Mouse (Mus musculus) frontal cortex, adult (tissue): ENCODE measurements around the gene Atp6v1g3.

ENCODE experiments used
- ATAC-seq: cut with Nextera tagmentation; 2 replicates; pipeline ENCODE4 v1.9.2; 2017; ENCODE audit warnings: mild to moderate bottlenecking, moderate library complexity, mixed read lengths; ENCODE audit not compliant: low TSS enrichment

Atp6v1g3 gene

DNA sequence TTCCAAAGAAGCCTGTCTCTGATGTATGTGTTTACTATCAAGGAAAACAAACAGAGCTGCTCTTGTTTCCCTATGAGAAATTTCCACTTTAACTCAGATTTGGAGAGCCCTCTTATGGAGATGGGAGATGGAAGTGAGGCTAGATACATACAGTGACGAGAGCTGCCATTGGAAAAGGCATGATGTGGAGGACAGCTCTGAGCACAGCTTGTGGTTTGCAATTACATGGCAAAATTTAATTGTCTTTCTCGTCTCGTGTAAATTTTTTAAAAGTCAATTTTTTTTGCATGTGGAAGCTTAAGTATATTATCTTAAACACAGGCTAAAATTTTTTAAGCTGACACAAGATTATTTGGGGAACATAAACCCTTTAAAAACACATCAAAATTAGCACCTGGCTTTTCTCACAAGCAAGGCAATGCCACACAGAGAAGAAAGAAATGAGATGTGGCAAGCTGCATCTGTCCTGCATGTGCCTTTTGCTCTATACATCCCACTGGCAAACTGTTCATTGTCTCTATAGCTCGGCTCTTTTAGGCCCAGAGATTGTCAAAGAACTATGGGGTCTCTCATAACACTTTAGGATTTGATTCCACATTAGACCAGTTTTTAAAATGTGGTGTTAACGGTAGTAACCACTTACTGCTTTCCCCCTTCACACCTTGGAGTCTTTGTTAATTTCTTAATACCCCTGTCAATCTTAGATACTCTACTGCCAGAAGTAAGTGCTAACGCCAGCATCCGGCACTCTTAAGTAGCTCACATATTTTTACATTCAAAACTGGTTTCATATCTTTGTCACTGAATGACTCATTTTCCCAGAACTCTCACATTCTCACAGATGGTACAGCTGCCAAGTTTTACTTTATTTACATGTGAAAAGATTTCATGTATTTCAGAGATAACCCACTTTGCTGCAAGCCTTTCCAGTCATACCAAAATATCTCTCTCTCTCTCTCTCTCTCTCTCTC, 16.2 kb downstream of the Atp6v1g3 start:
- ATAC-seq: peak; percentile 97

DNA sequence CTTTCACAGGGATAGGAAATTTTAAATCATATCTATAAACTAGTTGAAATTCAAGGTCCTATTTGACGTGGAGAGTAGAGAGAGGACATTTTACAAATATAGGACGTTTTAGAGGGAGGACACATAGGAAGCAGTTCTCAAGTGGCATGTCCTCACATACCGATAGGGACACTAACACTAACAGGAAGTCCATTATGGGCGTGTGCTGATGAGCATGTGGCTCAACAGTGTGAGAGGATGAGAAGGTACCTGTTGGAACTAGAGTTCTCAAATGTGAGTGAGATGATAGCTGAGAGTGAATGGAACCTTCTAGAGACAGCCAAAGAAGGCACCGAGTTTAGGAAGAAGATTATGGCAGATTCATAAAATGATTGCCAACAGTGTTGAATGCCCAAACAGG, 17.9 kb downstream of the Atp6v1g3 start:
- ATAC-seq: no peak

DNA sequence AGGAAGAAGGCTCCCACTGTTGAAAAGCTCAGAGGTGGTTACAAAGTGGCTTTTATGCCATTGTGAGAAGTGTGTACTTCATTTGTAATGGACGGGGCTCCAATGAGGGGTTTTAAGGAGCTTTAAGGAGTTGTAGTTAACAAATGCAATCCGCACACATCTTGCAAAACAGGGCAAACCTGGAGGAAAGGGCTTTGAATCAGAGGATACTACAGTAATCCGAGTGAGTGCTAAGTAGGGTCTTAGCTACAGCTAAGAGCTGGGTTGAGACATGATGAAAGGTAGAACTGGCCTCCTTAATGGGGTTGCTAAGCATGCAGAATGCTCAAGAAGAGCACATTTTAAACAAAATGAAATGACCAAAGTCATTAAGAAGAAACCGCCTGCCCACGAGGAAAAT, 20.9 kb downstream of the Atp6v1g3 start:
- ATAC-seq: no peak

DNA sequence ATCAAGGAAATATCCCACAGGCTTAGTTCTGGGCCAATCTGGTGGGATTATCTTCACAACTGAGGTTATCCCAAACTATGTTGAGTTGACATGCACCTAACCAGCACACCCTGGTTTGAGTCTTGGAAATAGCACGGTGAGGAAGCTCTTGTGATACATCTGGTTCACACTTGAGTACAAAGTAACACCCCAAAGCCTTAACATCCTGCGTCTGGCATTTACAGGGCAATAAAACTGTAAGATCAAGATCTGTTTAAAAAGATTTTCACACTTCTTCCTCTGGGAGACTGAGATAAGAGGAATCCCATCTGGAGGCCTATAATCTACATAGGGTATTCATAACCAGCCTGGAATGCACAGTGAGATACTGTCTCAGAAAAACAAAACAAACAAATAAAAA, 24.6 kb downstream of the Atp6v1g3 start:
- ATAC-seq: no peak; the same call in 1 of the 2 replicates

DNA sequence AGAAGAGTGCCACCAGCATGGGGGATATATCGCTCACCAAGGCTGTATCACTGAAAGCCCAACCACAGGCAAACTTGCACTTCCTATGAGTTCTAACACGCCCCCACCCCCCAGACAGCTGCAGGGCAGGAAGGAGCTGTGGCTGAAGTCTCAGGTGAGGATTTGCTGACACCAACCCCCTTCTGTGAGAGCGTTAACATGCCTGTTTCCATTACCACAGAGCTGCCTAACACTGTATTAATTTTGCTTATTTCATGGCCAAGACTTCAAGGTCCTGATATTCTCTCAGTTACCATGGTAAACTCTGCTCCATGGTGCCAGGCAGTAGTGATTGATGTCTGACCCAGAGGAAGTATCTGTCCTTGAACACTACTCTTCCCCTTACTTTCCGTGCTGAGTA, 26.0 kb downstream of the Atp6v1g3 start:
- ATAC-seq: no peak

DNA sequence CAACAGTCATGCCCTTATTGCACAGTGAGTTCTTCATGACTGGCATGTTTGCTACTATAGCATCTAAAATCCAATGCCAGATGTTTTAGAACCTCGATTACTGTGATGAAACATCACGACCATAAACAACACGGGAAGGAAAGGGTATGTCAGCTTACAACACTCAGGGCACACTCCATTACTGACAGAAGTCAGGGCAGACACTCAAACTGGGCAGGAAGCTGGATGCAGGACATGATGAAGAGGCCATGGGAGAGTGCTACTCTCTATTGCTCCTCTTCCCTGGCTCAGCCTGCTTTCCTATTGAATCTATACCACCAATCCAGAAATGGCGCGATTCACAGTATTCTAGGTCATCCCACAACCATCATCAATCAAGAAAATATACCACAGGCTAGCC, 28.4 kb downstream of the Atp6v1g3 start:
- ATAC-seq: no peak

DNA sequence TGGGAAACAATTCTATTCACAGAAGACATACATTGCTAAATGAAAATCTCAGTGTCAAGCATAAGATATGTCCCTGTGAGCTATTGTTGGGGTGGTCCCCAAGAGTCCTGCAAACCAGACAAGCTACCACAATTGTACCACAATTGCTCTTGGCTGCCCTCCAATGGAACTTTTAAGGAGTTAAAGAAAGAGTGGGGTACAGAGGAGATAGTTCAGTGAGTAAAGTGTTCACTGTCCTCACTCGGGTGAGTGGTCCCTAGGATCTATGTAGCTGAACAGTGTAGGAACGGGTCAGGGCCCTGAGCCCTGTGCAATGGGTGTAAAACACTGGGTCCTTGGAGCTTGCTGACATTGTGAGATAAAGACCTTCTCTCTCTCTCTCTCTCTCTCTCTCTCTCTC, 29.2 kb downstream of the Atp6v1g3 start:
- ATAC-seq: no peak

DNA sequence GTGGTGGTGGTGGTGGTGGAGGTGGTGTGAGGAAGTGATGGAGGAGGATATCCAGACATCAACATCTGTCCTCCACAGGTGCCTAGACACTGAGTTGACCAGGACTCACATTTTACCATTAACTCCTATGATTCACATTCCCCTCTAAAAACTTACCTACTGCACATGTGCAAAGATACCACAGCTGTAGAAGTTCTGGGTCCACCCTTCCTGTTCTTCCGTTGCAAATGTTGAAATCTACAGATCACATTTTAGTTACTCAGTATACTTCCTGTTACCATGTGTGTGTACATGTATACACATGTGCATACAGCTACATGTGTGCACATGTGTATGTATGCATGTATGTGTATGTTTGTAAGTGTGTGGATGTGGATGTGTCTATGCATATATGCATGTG, 29.8 kb downstream of the Atp6v1g3 start:
- ATAC-seq: no peak

DNA sequence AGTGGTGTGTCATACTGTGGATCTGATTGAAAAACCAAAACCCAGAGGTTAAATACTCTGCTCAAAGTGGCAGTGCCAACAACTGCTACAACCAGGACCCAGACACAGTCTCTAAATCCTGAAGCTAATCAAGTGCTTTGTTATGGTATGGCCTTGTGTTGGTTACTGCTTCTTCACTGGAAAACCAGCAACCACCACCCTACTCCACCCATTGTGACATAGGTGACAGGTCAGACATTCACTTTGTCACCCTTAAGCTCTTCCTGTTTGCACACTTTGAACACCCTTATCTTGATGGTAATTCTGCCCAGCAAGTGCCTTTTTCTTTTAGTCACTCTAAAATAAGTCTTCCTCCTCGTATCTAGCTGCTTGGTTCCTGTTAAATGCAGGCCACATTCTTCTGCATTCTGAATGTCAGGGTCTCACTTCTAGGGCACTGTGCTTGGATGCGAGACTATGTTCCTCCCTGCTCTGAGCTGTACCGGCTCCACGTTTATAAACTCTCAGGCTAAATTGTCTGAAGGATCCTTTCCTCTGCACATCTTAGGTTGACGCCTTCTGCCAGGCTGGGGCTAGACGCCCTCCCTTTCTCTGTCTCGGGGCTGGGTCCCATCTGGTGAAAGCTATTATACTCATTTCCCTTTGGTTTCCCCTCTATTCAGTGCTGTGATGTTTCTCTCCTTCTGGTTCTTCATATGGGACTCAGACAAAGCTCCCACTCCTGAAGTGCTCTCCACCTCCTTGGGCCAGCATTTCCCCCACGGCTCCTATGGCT, 30.8 kb downstream of the Atp6v1g3 start:
- no peak for ATAC-seq

DNA sequence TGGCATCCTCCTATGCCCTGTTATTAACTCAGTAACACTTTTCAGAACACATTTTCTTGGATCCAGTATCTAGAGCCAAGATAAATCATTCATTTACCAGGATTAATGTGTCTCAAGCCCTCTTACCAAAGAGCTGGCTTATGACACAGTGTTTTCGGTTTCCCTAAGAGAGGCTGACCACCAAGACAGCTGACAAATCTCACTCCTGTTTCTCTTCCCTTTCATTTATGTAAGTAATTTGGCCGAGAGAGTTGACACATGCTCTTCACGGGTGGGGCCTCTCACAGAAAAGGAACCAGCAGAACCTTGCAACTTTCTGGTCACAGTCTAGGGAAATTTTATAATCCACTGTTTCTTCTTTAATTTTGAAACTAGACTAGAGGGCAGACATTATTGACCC, 49.1 kb downstream of the Atp6v1g3 start:
- ATAC-seq: no peak

DNA sequence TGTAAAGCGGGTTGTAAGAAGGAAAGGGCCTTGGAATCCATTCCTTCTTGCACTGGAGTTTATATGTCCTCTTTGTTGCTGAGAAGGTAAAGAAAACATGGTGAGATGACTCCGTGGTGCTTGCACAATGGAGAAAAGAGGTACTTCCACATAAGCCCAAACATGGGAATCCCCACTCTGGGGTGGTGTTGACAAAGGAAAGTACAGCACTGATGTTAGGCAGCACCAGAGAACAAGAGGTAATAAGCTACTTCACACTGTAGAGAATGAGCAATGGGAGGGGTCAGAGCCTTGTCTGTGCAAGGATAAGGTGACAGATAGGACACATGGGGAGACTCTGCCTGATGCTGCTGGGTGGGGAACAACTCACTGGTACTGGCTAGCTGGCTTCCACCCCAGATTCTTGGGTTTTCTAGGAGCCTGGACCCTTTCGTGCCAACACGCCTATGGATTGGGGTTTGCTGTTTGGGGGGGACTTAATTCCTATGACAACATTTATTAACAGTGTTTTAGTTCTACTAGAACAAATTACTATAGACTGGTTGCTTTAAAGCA, 49.6 kb downstream of the Atp6v1g3 start:
- no peak for ATAC-seq

DNA sequence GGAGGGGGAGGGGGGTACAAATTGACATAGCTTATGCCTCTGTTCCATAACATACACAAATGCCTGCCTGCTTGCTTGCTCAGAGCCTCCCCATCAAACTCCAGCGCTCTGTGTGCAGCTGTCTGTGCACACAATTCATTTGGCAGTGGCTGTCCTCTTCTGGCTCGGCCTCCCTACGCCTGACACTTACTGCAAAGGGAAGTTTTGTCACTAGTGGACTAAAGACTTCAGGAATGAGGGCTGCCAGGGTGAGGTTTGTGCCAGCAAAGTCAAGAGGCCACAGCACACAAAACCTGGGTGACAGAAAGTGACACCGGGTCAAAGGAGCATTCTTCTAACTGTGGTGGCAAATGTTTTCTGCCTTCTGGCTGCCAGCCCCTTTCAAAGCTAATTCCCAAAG, 52.6 kb downstream of the Atp6v1g3 start:
- no peak for ATAC-seq

DNA sequence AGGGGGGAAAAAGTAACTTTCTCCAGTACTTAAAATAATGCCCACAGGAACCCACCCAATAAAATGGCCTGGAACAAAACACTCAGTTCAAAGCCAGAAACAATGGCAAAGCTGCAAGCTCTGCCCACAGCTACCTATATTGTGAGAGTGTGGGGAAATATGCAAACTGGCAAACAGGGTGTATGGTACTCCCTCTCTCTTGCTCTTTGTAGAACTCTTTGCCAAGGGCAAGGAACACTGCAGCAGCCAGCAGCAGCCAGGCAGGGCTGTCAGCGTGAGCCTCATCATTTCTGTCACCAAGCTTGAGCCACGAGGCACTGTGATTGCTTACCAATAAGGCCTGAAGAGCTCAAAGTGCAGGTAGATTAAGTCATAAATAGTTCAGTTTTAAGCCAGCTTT, 53.0 kb downstream of the Atp6v1g3 start:
- no peak for ATAC-seq

DNA sequence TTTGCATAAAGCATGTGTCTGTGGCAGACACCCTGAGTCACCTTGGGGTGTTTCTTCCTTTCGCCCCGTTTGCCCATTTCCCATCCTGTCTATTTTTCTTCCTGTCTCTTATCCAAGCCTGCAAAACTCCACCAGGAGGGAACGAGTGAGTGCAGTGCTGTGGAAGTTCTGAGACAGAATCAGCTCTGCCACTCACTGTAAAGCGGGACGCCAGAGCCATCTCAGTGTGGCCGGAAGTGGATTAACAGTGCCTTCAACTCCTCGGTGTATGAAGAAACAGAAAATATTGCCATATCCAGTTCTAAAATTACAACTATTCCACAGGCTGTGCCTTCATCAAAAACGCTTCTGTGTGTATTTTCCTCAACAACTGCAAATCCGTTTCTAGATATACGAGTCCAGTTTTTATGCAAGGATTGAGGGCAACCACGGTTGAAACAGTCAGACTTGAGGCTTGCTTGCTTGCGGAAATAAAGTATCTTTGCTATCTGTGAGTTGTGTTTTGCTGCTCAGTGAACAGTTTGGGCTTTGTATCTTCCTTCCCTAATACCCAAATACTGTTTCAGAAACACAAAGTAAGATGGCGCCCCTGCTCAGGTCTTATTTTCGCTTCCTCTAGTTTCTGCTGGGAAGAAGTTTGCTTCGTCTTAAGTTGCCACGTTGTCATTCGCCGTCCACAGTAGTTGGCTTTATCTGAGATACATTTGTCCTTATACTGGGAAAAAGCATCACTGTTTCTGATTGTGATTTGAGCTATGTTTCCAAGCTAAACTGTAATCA, 54.1 kb downstream of the Atp6v1g3 start:
- ATAC-seq: peak; percentile 48

DNA sequence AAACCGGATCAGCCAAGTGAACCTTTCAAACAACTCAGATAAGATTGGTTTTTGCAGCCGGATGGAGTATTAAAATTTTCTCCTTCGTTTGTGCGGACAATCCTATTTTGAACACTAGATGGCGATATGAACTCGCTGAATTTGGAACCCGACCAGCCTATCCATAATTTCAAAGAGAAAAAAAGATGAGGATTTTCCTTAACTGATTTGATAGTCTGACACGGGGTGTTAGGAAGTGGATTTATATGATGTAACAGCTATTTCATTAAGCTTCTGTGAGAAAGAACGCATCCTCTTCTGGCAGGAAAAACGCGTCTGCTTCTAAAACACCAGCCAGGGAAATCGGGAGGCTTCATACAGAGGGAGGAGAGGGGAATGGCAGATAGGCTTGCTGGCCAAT, 54.8 kb downstream of the Atp6v1g3 start:
- ATAC-seq: peak; percentile 89

DNA sequence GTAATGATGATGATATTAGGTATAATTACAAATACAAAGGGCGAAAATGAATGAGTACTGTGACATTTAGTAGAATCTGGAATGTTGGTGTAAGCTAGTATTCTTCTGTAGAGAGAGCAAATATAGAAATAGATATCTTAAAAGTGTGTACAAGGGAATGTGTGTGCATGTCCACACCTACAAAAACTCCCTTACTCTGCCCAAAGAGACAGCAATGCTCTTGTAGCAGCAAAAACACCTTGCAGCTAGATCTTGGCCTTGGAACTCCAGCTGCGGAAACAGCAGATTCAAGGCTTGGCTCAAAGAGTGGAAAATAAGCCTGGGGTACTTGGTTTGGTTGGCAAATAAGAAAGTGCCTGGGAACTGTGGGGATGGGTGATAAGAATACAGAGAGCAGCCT, 57.0 kb downstream of the Atp6v1g3 start:
- no peak for ATAC-seq

DNA sequence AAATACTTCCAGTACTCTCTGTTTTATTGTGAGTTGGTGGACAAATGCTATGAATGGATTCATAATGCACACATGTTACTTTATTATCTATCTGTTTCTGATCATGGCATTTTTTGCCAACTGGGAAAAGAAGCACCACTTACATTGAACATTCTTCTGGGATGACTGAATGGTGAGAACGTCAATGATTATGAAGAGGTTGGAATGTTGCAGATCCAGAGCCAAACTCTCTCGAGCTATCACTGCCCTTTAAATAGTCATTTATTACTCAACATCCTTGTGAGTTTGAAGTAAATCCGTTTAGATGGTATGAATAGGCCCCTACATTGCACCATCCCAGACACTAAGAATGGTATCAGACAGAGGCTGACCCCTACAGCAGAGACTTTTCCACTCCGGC, 58.1 kb downstream of the Atp6v1g3 start:
- no peak for ATAC-seq

DNA sequence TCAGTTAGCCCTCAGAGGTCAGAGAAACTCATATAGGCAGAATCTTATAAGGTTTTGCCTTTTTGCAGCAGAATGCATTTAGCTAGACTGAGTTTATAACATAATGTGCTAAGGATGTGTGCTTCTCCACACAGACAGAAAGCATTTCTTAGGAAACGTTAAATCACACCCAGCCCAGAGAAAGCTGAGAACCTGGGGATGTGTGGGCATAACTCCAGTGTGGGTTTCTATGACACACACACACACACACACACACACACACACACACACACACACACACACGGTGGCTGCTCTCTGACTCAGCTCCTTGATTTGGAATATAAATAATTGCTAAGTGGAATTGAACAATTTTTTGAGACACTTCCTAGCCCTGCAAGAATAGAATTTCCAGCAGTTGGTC, 61.2 kb downstream of the Atp6v1g3 start:
- peak; percentile 80 for ATAC-seq

DNA sequence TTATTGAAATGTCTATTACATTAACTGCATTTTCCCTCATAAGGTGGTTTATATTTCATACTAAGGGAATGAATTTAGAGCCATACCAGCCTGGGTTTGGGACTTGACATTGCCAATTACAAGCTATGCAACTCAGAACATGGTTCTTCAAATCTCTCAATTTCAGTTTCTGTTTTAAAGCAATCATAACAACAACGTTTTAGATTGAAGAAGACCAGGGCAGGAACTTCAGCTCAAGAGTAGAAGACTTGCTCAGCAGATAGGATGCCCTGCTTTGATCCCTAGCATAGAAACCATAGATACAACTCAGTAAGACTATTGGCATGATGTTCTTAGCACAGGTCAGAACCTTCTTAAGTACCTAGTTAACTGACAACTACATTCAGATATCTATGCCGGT, 63.9 kb downstream of the Atp6v1g3 start:
- ATAC-seq: no peak
